7 mouse cellular contexts compared by ENCODE assay signal in the genomic region with DNA sequence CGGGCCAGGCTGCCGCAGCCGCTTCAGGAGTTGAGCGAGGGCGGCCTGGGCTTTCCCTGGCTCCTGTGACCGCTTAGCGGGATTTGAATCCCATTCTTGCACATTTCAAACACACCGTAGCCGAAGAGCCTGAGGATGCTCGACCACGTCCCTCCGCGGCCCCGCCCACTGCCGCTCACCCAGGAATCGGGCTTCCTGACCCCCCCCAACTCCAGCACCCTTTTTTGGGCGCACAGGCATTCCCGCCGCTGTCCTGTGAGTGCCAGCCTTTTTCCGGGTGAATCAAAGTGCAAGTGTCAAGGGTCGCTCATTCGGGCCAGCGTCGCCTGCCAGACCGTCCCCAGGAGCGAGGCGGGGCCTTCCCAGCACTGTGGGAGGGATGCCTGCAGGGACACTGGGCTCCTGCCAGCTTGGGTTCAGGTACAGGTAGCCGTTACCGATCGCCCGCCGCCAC. TPM values are rescaled to one million over a fixed set of nuclear protein-coding genes. Genes with fewer than 3 reads are reported as not detected.
DNase-seq lines count a peak whose midpoint lies in the region; ATAC-seq and TF ChIP-seq lines count a peak whose summit lies in the region.

No protein-coding gene starts in this region.

- TF ChIP-seq CTCF in G1E (IDR thresholded peaks at IDR 0.05; ENCODE audit: low read depth, low read length), result no peak

- H3K4me2 ChIP-seq in embryonic facial prominence, embryonic 15.5 days (replicated peaks), result peak overlapping the region; percentile 89
- H3K4me2 ChIP-seq in limb, embryonic 13.5 days (replicated peaks), result peak overlapping the region; percentile 97
- peak overlapping the region; percentile 91 for H3K4me2 ChIP-seq in midbrain, embryonic 14.5 days (ENCODE audit: low read length)

- ATAC-seq in G1E (ENCODE audit: extremely low read depth, insufficient number of reproducible peaks, low FRiP score, poor library complexity, severe bottlenecking), result no peak
- no peak for ATAC-seq in embryonic facial prominence, embryonic 15.5 days (ENCODE audit: insufficient number of reproducible peaks, low FRiP score, low TSS enrichment, low read depth)
- peak; percentile 10; the same call in 1 of the 2 replicates for ATAC-seq in limb, embryonic 13.5 days (ENCODE audit: low FRiP score, low read depth)
- ATAC-seq in midbrain, embryonic 14.5 days (ENCODE audit: low FRiP score, low TSS enrichment), result 0 out of 2 replicates have a peak, but pooled peaks have one; percentile 16

- H3K9ac ChIP-seq in embryonic facial prominence, embryonic 15.5 days, result peak overlapping the region; percentile 82
- H3K9ac ChIP-seq in limb, embryonic 13.5 days, result peak overlapping the region; percentile 95
- H3K9ac ChIP-seq in midbrain, embryonic 14.5 days (replicated peaks; ENCODE audit: low read length), result peak overlapping the region; percentile 93

- peaks cover 50% of the 10 kb centered on the region for H3K4me1 ChIP-seq in G1E (ENCODE audit: insufficient read depth, low read depth, low read length)
- H3K4me1 ChIP-seq in embryonic facial prominence, embryonic 15.5 days, result peaks cover 27% of the 10 kb centered on the region
- peaks cover 31% of the 10 kb centered on the region for H3K4me1 ChIP-seq in limb, embryonic 13.5 days
- H3K4me1 ChIP-seq in midbrain, embryonic 14.5 days (ENCODE audit: control insufficient read depth, insufficient read depth, low read length), result peaks cover 29% of the 10 kb centered on the region

- no peaks in the 10 kb centered on the region for H3K27me3 ChIP-seq in G1E (ENCODE audit: insufficient read depth, low read length)
- no peaks in the 10 kb centered on the region for H3K27me3 ChIP-seq in embryonic facial prominence, embryonic 15.5 days
- no peaks in the 10 kb centered on the region for H3K27me3 ChIP-seq in limb, embryonic 13.5 days
- no peaks in the 10 kb centered on the region for H3K27me3 ChIP-seq in midbrain, embryonic 14.5 days (ENCODE audit: control insufficient read depth, insufficient read depth, low read length)

- H3K36me3 ChIP-seq in G1E (replicated peaks), result peaks cover 49% of the 10 kb centered on the region
- peaks cover 24% of the 10 kb centered on the region for H3K36me3 ChIP-seq in embryonic facial prominence, embryonic 15.5 days
- H3K36me3 ChIP-seq in limb, embryonic 13.5 days, result peaks cover 37% of the 10 kb centered on the region
- peaks cover 24% of the 10 kb centered on the region for H3K36me3 ChIP-seq in midbrain, embryonic 14.5 days (ENCODE audit: control insufficient read depth, insufficient read depth, low read length)

- DNase-seq in G1E (ENCODE audit: low spot score), result peak; percentile 39
- peak; percentile 73 for DNase-seq in adrenal gland, postnatal 10 days
- DNase-seq in heart, postnatal 4 days, result peak; percentile 65
- no peak for DNase-seq in midbrain, embryonic 14.5 days
- DNase-seq in thymus, postnatal 10 days (ENCODE audit: low spot score in 2 of 2), result peak; percentile 39 to 55

- peak overlapping the region; percentile 93 for H3K4me3 ChIP-seq in G1E (ENCODE audit: low read depth, low read length)
- peak overlapping the region; percentile 98 for H3K4me3 ChIP-seq in embryonic facial prominence, embryonic 15.5 days (replicated peaks)
- peak overlapping the region; percentile 98 for H3K4me3 ChIP-seq in limb, embryonic 13.5 days
- H3K4me3 ChIP-seq in midbrain, embryonic 14.5 days (replicated peaks; ENCODE audit: low read depth, low read length), result peak overlapping the region; percentile 98

- H3K9me3 ChIP-seq in G1E (replicated peaks), result no peaks in the 10 kb centered on the region
- H3K9me3 ChIP-seq in embryonic facial prominence, embryonic 15.5 days (replicated peaks), result no peaks in the 10 kb centered on the region
- H3K9me3 ChIP-seq in limb, embryonic 13.5 days, result no peaks in the 10 kb centered on the region
- H3K9me3 ChIP-seq in midbrain, embryonic 14.5 days (ENCODE audit: control insufficient read depth, low read length), result no peaks in the 10 kb centered on the region

- H3K27ac ChIP-seq in embryonic facial prominence, embryonic 15.5 days (replicated peaks), result peak overlapping the region; percentile 83
- H3K27ac ChIP-seq in limb, embryonic 13.5 days, result peak overlapping the region; percentile 79; the same call in 1 of the 2 replicates
- peak overlapping the region; percentile 90 for H3K27ac ChIP-seq in midbrain, embryonic 14.5 days (replicated peaks; ENCODE audit: low read depth, low read length)

- under 1% methylated on average over 32 of the region's 32 CpGs for WGBS in embryonic facial prominence, embryonic 15.5 days
- WGBS in limb, embryonic 13.5 days, result under 1% methylated on average over 32 of the region's 32 CpGs
- 2% methylated on average over 32 of the region's 32 CpGs for WGBS in midbrain, embryonic 14.5 days

RNA-seq across cellular contexts. Expression of a gene that starts 11.2 kb away (rescaled TPM):
- 11.6 and 16.2 TPM in 2 replicates for total RNA-seq in G1E (2014; fragmentation: Nextera tagmentation)
- total RNA-seq in G1E (2017), result 6.7 and 7.6 TPM in 2 replicates
- polyA plus RNA-seq in G1E (2012), result 26.5 and 27.9 TPM in 2 replicates
- total RNA-seq in adrenal gland, postnatal 10 days (2021), result 10 to 100 TPM; 26.5 to 28.9 TPM
- 14.5 and 16.2 TPM in 2 replicates for polyA plus RNA-seq in embryonic facial prominence, embryonic 15.5 days (2015; fragmentation: Nextera tagmentation; extraction: Ambion mirVana)
- 10 to 100 TPM; 25.1 to 27.5 TPM for total RNA-seq in heart, postnatal 4 days (2021)
- 13.4 and 14.5 TPM in 2 replicates for polyA plus RNA-seq in limb, embryonic 13.5 days (2015; fragmentation: Nextera tagmentation; extraction: Ambion mirVana)
- 27.4 and 29.9 TPM in 2 replicates for polyA plus RNA-seq in midbrain, embryonic 14.5 days (2014; fragmentation: Nextera tagmentation; extraction: Ambion mirVana)

RNA-seq across cellular contexts. Expression of a gene that starts 11.5 kb away (rescaled TPM):
- total RNA-seq in G1E (2014; fragmentation: Nextera tagmentation) (41.5 and 48.2 TPM in 2 replicates), G1E (2017) (32.1 and 37.8 TPM in 2 replicates)
- polyA plus RNA-seq in G1E (2012), result 16.8 and 18.4 TPM in 2 replicates
- 10 to 100 TPM; 51.0 to 55.9 TPM for total RNA-seq in adrenal gland, postnatal 10 days (2021)
- polyA plus RNA-seq in embryonic facial prominence, embryonic 15.5 days (2015; fragmentation: Nextera tagmentation; extraction: Ambion mirVana), result 79.2 and 80.1 TPM in 2 replicates
- total RNA-seq in heart, postnatal 4 days (2021), result 10 to 100 TPM; 39.3 to 39.4 TPM
- polyA plus RNA-seq in limb, embryonic 13.5 days (2015; fragmentation: Nextera tagmentation; extraction: Ambion mirVana), result 90.8 and 93.6 TPM in 2 replicates
- polyA plus RNA-seq in midbrain, embryonic 14.5 days (2014; fragmentation: Nextera tagmentation; extraction: Ambion mirVana), result 127 and 146 TPM in 2 replicates

RNA-seq across cellular contexts. Expression of a gene that starts 34.1 kb away (rescaled TPM):
- total RNA-seq in G1E (2014; fragmentation: Nextera tagmentation) (not detected in 2 replicates), G1E (2017) (not detected in 2 replicates)
- not detected in 2 replicates for polyA plus RNA-seq in G1E (2012)
- total RNA-seq in adrenal gland, postnatal 10 days (2021), result 1 to 10 TPM; 6.2 to 8.5 TPM
- polyA plus RNA-seq in embryonic facial prominence, embryonic 15.5 days (2015; fragmentation: Nextera tagmentation; extraction: Ambion mirVana), result 82.9 and 104 TPM in 2 replicates
- 1 to 10 TPM; 4.3 to 5.0 TPM for total RNA-seq in heart, postnatal 4 days (2021)
- 72.6 and 76.0 TPM in 2 replicates for polyA plus RNA-seq in limb, embryonic 13.5 days (2015; fragmentation: Nextera tagmentation; extraction: Ambion mirVana)
- 0.53 and 4.4 TPM in 2 replicates for polyA plus RNA-seq in midbrain, embryonic 14.5 days (2014; fragmentation: Nextera tagmentation; extraction: Ambion mirVana)

Comparison
In these comparisons a context has a peak if more than half of its experiments do, and no peak if none do; other contexts are left out.
1. ATAC-seq: peak in limb, embryonic 13.5 days (single experiment) and midbrain, embryonic 14.5 days (single experiment); none in G1E (single experiment) and embryonic facial prominence, embryonic 15.5 days (single experiment).
2. RNA of a gene that starts 34.1 kb away (polyA plus RNA-seq): 82.9 to 104 TPM in embryonic facial prominence, embryonic 15.5 days and 72.6 to 76.0 TPM in limb, embryonic 13.5 days; 0.53 to 4.4 TPM in midbrain, embryonic 14.5 days and not detected in G1E; every median in the first group is over 10 times any median in the second.
3. Peak in every context shown above with its lines, with median percentiles within 50 percentile points of each other: H3K4me3 ChIP-seq, H3K27ac ChIP-seq, H3K4me2 ChIP-seq and H3K9ac ChIP-seq.